Mouse (Mus musculus): Measurements from ENCODE around the gene Cct2.

DNA sequence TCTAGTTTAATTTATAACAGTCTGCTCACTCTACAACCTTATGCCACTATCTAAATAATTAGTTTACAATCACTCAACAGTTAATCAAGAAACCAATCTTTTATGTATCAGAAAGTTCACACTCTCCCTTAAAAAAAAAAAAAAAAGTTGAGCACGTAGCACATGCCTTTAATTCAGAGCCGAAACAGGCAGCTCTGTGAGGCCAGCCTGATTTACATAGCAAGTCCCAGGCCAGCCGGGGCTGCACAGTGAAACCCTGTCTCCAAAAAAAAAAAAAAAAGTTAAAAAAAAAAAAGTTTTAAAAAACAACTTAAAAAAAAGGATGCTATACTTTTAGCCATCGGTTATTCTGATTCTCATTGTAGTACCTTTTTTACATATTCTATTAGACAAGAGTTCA, 17.7 kb upstream of the Cct2 start:
- TF ChIP-seq POLR2A (IDR thresholded peaks at IDR 0.05; ENCODE audit: low read depth, low read length) (no peak), CTCF (IDR thresholded peaks at IDR 0.05; ENCODE audit: extremely low read depth, insufficient read length, insufficient replicate concordance, low read depth, low read length) (no peak)
